Mouse (Mus musculus) stomach, embryonic 14.5 days (tissue): Measurements from ENCODE around the gene Churc1. TPM values are rescaled to one million over a fixed set of nuclear protein-coding genes. Genes with fewer than 3 reads are reported as not detected.

ENCODE experiments used
- polyA plus RNA-seq: library from polyadenylated mRNA; unstranded; fragments of >200 nt; fragmentation: Nextera tagmentation; extraction: Ambion mirVana; gene quantifications from 2 replicates; pipeline ENCODE4 v1.2.1, GENCODE M21; 2014

The Churc1 gene
- polyA plus RNA-seq, 1 experiment from 2014 or later = 165 TPM

Other genes with a start within 250 kb of the Churc1 start
- 13.8 TPM in 2 replicates for gene Plekhg3, start 234.6 kb upstream of the Churc1 start, polyA plus RNA-seq
- 1.5 and 1.6 TPM in 2 replicates for gene Sptb, start 55.0 kb upstream of the Churc1 start, polyA plus RNA-seq
- gene Fntb, start 51 bp downstream of the Churc1 start, polyA plus RNA-seq = 42.8 and 44.8 TPM in 2 replicates
- gene Gpx2, start 30.0 kb downstream of the Churc1 start, polyA plus RNA-seq = 102 and 109 TPM in 2 replicates
- gene Rab15, start 57.4 kb downstream of the Churc1 start, polyA plus RNA-seq = 31.2 and 31.5 TPM in 2 replicates
- 38.7 and 40.3 TPM in 2 replicates for gene Max, start 196.7 kb downstream of the Churc1 start, polyA plus RNA-seq